Mouse (Mus musculus) kidney, embryonic 15.5 days (tissue): ENCODE measurements at regions not wholly inside any gene's neighbourhood (a gene's known extent, or its start where the extent isn't known, plus 50 kb on each side); places are given as distances from the start of the nearest gene placed in this dataset.
"Not testable (repeated sequence)": the region's sequence is repeated elsewhere in the genome, so short reads cannot be mapped to it uniquely, and the experiment has no call there.

ENCODE experiments used
- ATAC-seq: fragments of 200-750 bp; cut with Nextera tagmentation; replicated peaks from 2 replicates; pipeline ENCODE4 v1.8.0; 2017; ENCODE audit warnings: moderate TSS enrichment; ENCODE audit not compliant: low FRiP score
- H3K27ac ChIP-seq: fragments of 300-500 bp; sonication (generic); 2 replicates; pipeline ENCODE4 v1.5.1; 2015; ENCODE audit warnings: mild to moderate bottlenecking, inconsistent platforms
- H3K27me3 ChIP-seq: fragments of 300-500 bp; sonication (generic); 2 replicates; pipeline ENCODE4 v1.6.1; 2015; ENCODE audit warnings: inconsistent platforms
- H3K36me3 ChIP-seq: fragments of 300-500 bp; sonication (generic); 2 replicates; pipeline ENCODE4 v1.6.1; 2015; ENCODE audit warnings: inconsistent platforms
- H3K4me1 ChIP-seq: fragments of 300-500 bp; sonication (generic); 2 replicates; pipeline ENCODE4 v1.6.1; 2015; ENCODE audit warnings: inconsistent platforms
- H3K4me2 ChIP-seq: fragments of 300-500 bp; sonication (generic); 2 replicates; pipeline ENCODE4 v1.6.1; 2015; ENCODE audit warnings: moderate library complexity, mild to moderate bottlenecking, inconsistent platforms
- H3K4me3 ChIP-seq: fragments of 300-500 bp; sonication (generic); replicated peaks from 2 replicates; pipeline ENCODE4 v1.5.1; 2015; ENCODE audit warnings: mild to moderate bottlenecking, inconsistent platforms
- H3K9ac ChIP-seq: fragments of 300-500 bp; sonication (generic); 2 replicates; pipeline ENCODE4 v1.6.1; 2015; ENCODE audit warnings: mild to moderate bottlenecking, inconsistent platforms
- H3K9me3 ChIP-seq: fragments of 300-500 bp; sonication (generic); replicated peaks from 2 replicates; pipeline ENCODE4 v1.6.1; 2016; ENCODE audit warnings: inconsistent platforms
- WGBS: fragments of 180-500 bp; shearing (Covaris S2); methylation state at CpG from one replicate; pipeline ENCODE4 v1.1.7; 2015; ENCODE audit warnings: mixed read lengths; 5-methylcytosine and 5-hydroxymethylcytosine counted together

DNA sequence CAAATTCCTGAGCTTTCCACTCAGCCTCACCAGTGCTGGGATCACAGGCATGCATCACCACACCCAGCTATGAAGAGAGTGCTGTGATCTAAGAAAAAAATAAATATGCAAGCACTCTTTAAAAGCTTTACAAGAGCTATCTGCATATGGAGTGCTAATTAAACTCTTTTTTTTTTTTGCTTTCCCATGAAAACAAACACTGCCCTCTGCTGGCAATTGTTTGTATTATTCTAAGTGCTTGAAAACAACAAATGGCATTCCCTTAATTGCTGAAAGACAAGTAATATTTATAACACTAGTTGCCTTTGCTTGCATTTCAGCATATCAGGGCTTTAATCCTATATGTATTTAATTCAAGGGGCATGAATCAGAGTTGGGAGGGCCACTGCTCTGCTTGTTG lies 91.8 kb downstream of the 5730507C01Rik start:
- not testable (repeated sequence) for H3K27me3 ChIP-seq, H3K4me2 ChIP-seq, H3K4me1 ChIP-seq, H3K36me3 ChIP-seq, ATAC-seq, H3K9me3 ChIP-seq, H3K9ac ChIP-seq, H3K4me3 ChIP-seq, H3K27ac ChIP-seq

DNA sequence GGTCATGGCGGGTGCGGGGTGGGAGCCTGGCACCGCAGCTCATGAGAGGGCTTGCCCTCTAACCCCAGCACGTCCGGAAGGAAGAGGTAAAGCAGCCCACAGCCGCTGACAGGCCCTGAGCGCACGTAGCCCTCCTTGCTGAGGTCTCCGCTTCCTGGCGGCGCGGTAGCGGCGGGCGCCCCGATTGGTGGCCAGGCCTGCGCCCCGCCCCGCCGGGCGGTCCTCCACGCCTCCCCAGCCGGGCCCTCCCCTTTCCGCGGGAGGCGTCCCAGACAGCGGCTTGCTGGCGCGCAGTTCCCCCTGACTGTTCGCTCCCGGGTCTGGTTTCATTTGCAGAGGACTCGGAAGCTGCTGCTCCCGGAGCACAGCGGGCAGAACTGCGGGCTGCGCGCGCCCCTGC lies 95.5 kb downstream of the 5730507C01Rik start:
- H3K4me2 ChIP-seq = peak overlapping the region; percentile 67
- H3K27me3 ChIP-seq = no peaks in the 10 kb centered on the region
- H3K4me3 ChIP-seq = peak overlapping the region; percentile 68
- WGBS = 0% methylated on average over 29 of the region's 38 CpGs
- H3K9me3 ChIP-seq = no peaks in the 10 kb centered on the region
- peak overlapping the region; percentile 81 for H3K27ac ChIP-seq
- peak; percentile 98 for ATAC-seq
- no peaks in the 10 kb centered on the region for H3K36me3 ChIP-seq
- H3K4me1 ChIP-seq = no peaks in the 10 kb centered on the region
- peak overlapping the region; percentile 63 for H3K9ac ChIP-seq

DNA sequence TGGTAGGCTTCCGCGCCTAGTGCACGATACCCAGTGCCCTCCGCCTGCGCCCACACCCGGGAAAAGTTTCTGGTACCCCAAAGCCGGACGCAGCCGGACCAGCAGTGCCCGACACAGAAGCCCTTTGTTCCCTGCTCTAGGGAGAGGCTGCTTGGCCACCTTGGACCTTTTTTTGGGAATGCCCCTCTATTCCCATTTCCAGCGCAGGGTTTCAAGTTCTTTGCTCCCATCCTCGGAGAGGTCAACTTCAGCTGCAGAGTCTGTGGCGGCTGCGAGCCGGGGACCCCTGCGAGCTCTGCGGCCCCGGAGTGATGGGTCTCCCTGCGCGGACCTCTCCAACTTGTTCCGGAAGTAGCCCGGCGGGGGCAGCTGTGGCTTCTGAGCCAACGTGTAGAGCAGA lies 96.3 kb downstream of the 5730507C01Rik start:
- WGBS = 1% methylated on average over 24 of the region's 24 CpGs
- ATAC-seq, H3K4me1 ChIP-seq, H3K27ac ChIP-seq, H3K27me3 ChIP-seq, H3K36me3 ChIP-seq, H3K9me3 ChIP-seq: not testable (repeated sequence)
- Histone ChIP-seq H3K4me2 (peak overlapping the region; percentile 67), H3K9ac (peak overlapping the region; percentile 63), H3K4me3 (peak overlapping the region; percentile 68)
